Mouse (Mus musculus): Measurements from ENCODE around the gene Pgp. TPM values are rescaled to one million over a fixed set of nuclear protein-coding genes. Genes with fewer than 3 reads are reported as not detected.
"Not testable (repeated sequence)": the region's sequence is repeated elsewhere in the genome, so short reads cannot be mapped to it uniquely, and the experiment has no call there.

Gene Pgp
- polyA plus RNA-seq, 1 experiment from 2014 or later: 60.5 TPM

GRCm38 (mm10) chr17:24453372-24453771, 16.8 kb upstream of the Pgp start:
- H3K36me3 ChIP-seq (ENCODE audit: control insufficient read depth, insufficient read depth, low read length): peaks cover 30% of the 10 kb centered on the region
- no peak for ATAC-seq (ENCODE audit: low FRiP score, low TSS enrichment)
- H3K4me3 ChIP-seq (replicated peaks; ENCODE audit: low read depth, low read length): no peak overlapping the region
- 88% methylated on average over 2 of the region's 2 CpGs for WGBS
- no peak overlapping the region for H3K27ac ChIP-seq (replicated peaks; ENCODE audit: low read depth, low read length)
- H3K4me1 ChIP-seq (ENCODE audit: control insufficient read depth, insufficient read depth, low read length): peaks cover 15% of the 10 kb centered on the region
- H3K27me3 ChIP-seq (ENCODE audit: control insufficient read depth, insufficient read depth, low read length): no peaks in the 10 kb centered on the region
- H3K9me3 ChIP-seq (ENCODE audit: control insufficient read depth, low read length): no peaks in the 10 kb centered on the region
- peak overlapping the region; percentile 84; the same call in 1 of the 2 replicates for H3K4me2 ChIP-seq (ENCODE audit: low read length)
- no peak overlapping the region for H3K9ac ChIP-seq (replicated peaks; ENCODE audit: low read length)
- no peak for DNase-seq

- H3K4me3 ChIP-seq (replicated peaks; ENCODE audit: low read depth, low read length): peak overlapping the region; percentile 91
- H3K27me3 ChIP-seq (ENCODE audit: control insufficient read depth, insufficient read depth, low read length): no peaks in the 10 kb centered on the region
- H3K36me3 ChIP-seq (ENCODE audit: control insufficient read depth, insufficient read depth, low read length): peaks cover 21% of the 10 kb centered on the region
- peak overlapping the region; percentile 93 for H3K27ac ChIP-seq (replicated peaks; ENCODE audit: low read depth, low read length)
- H3K4me2 ChIP-seq (ENCODE audit: low read length): peak overlapping the region; percentile 84
- DNase-seq (no peak), ATAC-seq (ENCODE audit: low FRiP score, low TSS enrichment) (no peak)
- H3K4me1 ChIP-seq (ENCODE audit: control insufficient read depth, insufficient read depth, low read length): peaks cover 15% of the 10 kb centered on the region
- H3K9ac ChIP-seq (replicated peaks; ENCODE audit: low read length): peak overlapping the region; percentile 89
- 10% methylated on average over 14 of the region's 14 CpGs for WGBS
- H3K9me3 ChIP-seq (ENCODE audit: control insufficient read depth, low read length): no peaks in the 10 kb centered on the region
Measured at GRCm38 (mm10) chr17:24454218-24454755, 15.9 kb upstream of the Pgp start.

GRCm38 (mm10) chr17:24454756-24455522, 15.3 kb upstream of the Pgp start:
- Histone ChIP-seq H3K4me1 (ENCODE audit: control insufficient read depth, insufficient read depth, low read length) (peaks cover 15% of the 10 kb centered on the region), H3K9ac (replicated peaks; ENCODE audit: low read length) (peak overlapping the region; percentile 89), H3K27ac (replicated peaks; ENCODE audit: low read depth, low read length) (peak overlapping the region; percentile 93), H3K4me3 (replicated peaks; ENCODE audit: low read depth, low read length) (peak overlapping the region; percentile 91), H3K9me3 (ENCODE audit: control insufficient read depth, low read length) (no peaks in the 10 kb centered on the region), H3K36me3 (ENCODE audit: control insufficient read depth, insufficient read depth, low read length) (peaks cover 14% of the 10 kb centered on the region), H3K27me3 (ENCODE audit: control insufficient read depth, insufficient read depth, low read length) (no peaks in the 10 kb centered on the region), H3K4me2 (ENCODE audit: low read length) (peak overlapping the region; percentile 84)
- DNase-seq: peak; percentile 99
- under 1% methylated on average over 67 of the region's 67 CpGs for WGBS
- ATAC-seq (ENCODE audit: low FRiP score, low TSS enrichment): peak; percentile 96

GRCm38 (mm10) chr17:24455523-24456206, 14.5 kb upstream of the Pgp start:
- not testable (repeated sequence) for H3K27ac ChIP-seq (replicated peaks; ENCODE audit: low read depth, low read length); H3K36me3 ChIP-seq (ENCODE audit: control insufficient read depth, insufficient read depth, low read length); DNase-seq; H3K9me3 ChIP-seq (ENCODE audit: control insufficient read depth, low read length); H3K27me3 ChIP-seq (ENCODE audit: control insufficient read depth, insufficient read depth, low read length); ATAC-seq (ENCODE audit: low FRiP score, low TSS enrichment); H3K9ac ChIP-seq (replicated peaks; ENCODE audit: low read length)
- H3K4me3 ChIP-seq (replicated peaks; ENCODE audit: low read depth, low read length): peak overlapping the region; percentile 91
- H3K4me2 ChIP-seq (ENCODE audit: low read length): peak overlapping the region; percentile 84
- H3K4me1 ChIP-seq (ENCODE audit: control insufficient read depth, insufficient read depth, low read length): peaks cover 15% of the 10 kb centered on the region
- 49% methylated on average over 10 of the region's 10 CpGs for WGBS

- no peaks in the 10 kb centered on the region for H3K27me3 ChIP-seq (ENCODE audit: control insufficient read depth, insufficient read depth, low read length)
- DNase-seq: peak; percentile 53
- no peak for ATAC-seq (ENCODE audit: low FRiP score, low TSS enrichment)
- no peak overlapping the region for H3K27ac ChIP-seq (replicated peaks; ENCODE audit: low read depth, low read length)
- 67% methylated on average over 2 of the region's 2 CpGs for WGBS
- no peaks in the 10 kb centered on the region for H3K9me3 ChIP-seq (ENCODE audit: control insufficient read depth, low read length)
- H3K4me2 ChIP-seq (ENCODE audit: low read length): no peak overlapping the region
- H3K36me3 ChIP-seq (ENCODE audit: control insufficient read depth, insufficient read depth, low read length): no peaks in the 10 kb centered on the region
- no peak overlapping the region for H3K9ac ChIP-seq (replicated peaks; ENCODE audit: low read length)
- no peaks in the 10 kb centered on the region for H3K4me1 ChIP-seq (ENCODE audit: control insufficient read depth, insufficient read depth, low read length)
- no peak overlapping the region for H3K4me3 ChIP-seq (replicated peaks; ENCODE audit: low read depth, low read length)
Measured at GRCm38 (mm10) chr17:24461580-24461979, 8.6 kb upstream of the Pgp start.

- no peaks in the 10 kb centered on the region for H3K4me1 ChIP-seq (ENCODE audit: control insufficient read depth, insufficient read depth, low read length)
- H3K4me2 ChIP-seq (ENCODE audit: low read length): no peak overlapping the region
- H3K36me3 ChIP-seq (ENCODE audit: control insufficient read depth, insufficient read depth, low read length): no peaks in the 10 kb centered on the region
- H3K9ac ChIP-seq (replicated peaks; ENCODE audit: low read length): no peak overlapping the region
- 94% methylated on average over 1 of the region's 1 CpGs for WGBS
- no peak for DNase-seq
- no peak overlapping the region for H3K4me3 ChIP-seq (replicated peaks; ENCODE audit: low read depth, low read length)
- H3K27me3 ChIP-seq (ENCODE audit: control insufficient read depth, insufficient read depth, low read length): no peaks in the 10 kb centered on the region
- no peaks in the 10 kb centered on the region for H3K9me3 ChIP-seq (ENCODE audit: control insufficient read depth, low read length)
- no peak for ATAC-seq (ENCODE audit: low FRiP score, low TSS enrichment)
- H3K27ac ChIP-seq (replicated peaks; ENCODE audit: low read depth, low read length): no peak overlapping the region
Measured at GRCm38 (mm10) chr17:24462932-24463331, 7.3 kb upstream of the Pgp start.

GRCm38 (mm10) chr17:24463374-24464133, 6.6 kb upstream of the Pgp start:
- Histone ChIP-seq H3K9ac (replicated peaks; ENCODE audit: low read length) (no peak overlapping the region), H3K4me1 (ENCODE audit: control insufficient read depth, insufficient read depth, low read length) (no peaks in the 10 kb centered on the region), H3K4me2 (ENCODE audit: low read length) (no peak overlapping the region), H3K27ac (replicated peaks; ENCODE audit: low read depth, low read length) (no peak overlapping the region), H3K4me3 (replicated peaks; ENCODE audit: low read depth, low read length) (no peak overlapping the region), H3K36me3 (ENCODE audit: control insufficient read depth, insufficient read depth, low read length) (no peaks in the 10 kb centered on the region), H3K27me3 (ENCODE audit: control insufficient read depth, insufficient read depth, low read length) (no peaks in the 10 kb centered on the region), H3K9me3 (ENCODE audit: control insufficient read depth, low read length) (no peaks in the 10 kb centered on the region)
- ATAC-seq (ENCODE audit: low FRiP score, low TSS enrichment) (no peak), DNase-seq (no peak)
- WGBS: 64% methylated on average over 6 of the region's 6 CpGs

GRCm38 (mm10) chr17:24468636-24469246, 1.5 kb upstream of the Pgp start:
- WGBS: 95% methylated on average over 5 of the region's 5 CpGs
- DNase-seq (no peak), ATAC-seq (ENCODE audit: low FRiP score, low TSS enrichment) (no peak)
- Histone ChIP-seq H3K4me3 (replicated peaks; ENCODE audit: low read depth, low read length) (no peak overlapping the region), H3K4me2 (ENCODE audit: low read length) (no peak overlapping the region), H3K4me1 (ENCODE audit: control insufficient read depth, insufficient read depth, low read length) (peaks cover 19% of the 10 kb centered on the region), H3K36me3 (ENCODE audit: control insufficient read depth, insufficient read depth, low read length) (peaks cover 10% of the 10 kb centered on the region), H3K9ac (replicated peaks; ENCODE audit: low read length) (no peak overlapping the region), H3K27me3 (ENCODE audit: control insufficient read depth, insufficient read depth, low read length) (no peaks in the 10 kb centered on the region), H3K9me3 (ENCODE audit: control insufficient read depth, low read length) (no peaks in the 10 kb centered on the region), H3K27ac (replicated peaks; ENCODE audit: low read depth, low read length) (no peak overlapping the region)

All from midbrain, embryonic 14.5 days (tissue).